Mouse (Mus musculus) megakaryocyte progenitor cell, adult 5-6 weeks (primary cell): Measurements from ENCODE around the gene Mllt11. TPM values are rescaled to one million over a fixed set of nuclear protein-coding genes. Genes with fewer than 3 reads are reported as not detected.
"Not testable (repeated sequence)": the region's sequence is repeated elsewhere in the genome, so short reads cannot be mapped to it uniquely, and the experiment has no call there.

Experiments used
- ATAC-seq: replicated peaks from 2 replicates; pipeline ENCODE4 v1.8.0; 2016; ENCODE audit warnings: mild to moderate bottlenecking, moderate TSS enrichment, inconsistent platforms; ENCODE audit not compliant: poor library complexity
- total RNA-seq, 2 experiments: library from RNA; stranded (forward) in 1 of 2; stranded (reverse) in 1 of 2; fragments of 157-497, 149-512 nt in 1 of 2; fragments of 200-1000 nt in 1 of 2; gene quantifications; 2 replicates each; pipeline versions ENCODE4 v1.2.3 to v1.2.4; 2015 to 2017

The Mllt11 gene
- total RNA-seq, 2 experiments from 2014 or later, result 4.9 to 5.8 TPM

GRCm38 (mm10) chr3:95218466-95219137 lies 13.4 kb downstream of the Mllt11 start:
- ATAC-seq, result peak; percentile 35

- ATAC-seq, result peak; percentile 87
These were observed 14.5 kb downstream of the Mllt11 start, which contains the start of gene Gabpb2 for GRCm38 (mm10) chr3:95217255-95218134. Gene Gabpb2 (minus strand): TSS chr3:95217916.

GRCm38 (mm10) chr3:95216655-95217254 lies 15.2 kb downstream of the Mllt11 start:
- 0 out of 2 replicates have a peak, but pooled peaks have one; percentile 0 for ATAC-seq

- ATAC-seq, result no peak
These were observed 18.4 kb downstream of the Mllt11 start for GRCm38 (mm10) chr3:95213609-95213975.

GRCm38 (mm10) chr3:95212889-95213608 lies 18.9 kb downstream of the Mllt11 start:
- not testable (repeated sequence) for ATAC-seq

GRCm38 (mm10) chr3:95210585-95210984 lies 21.4 kb downstream of the Mllt11 start:
- ATAC-seq, result no peak

- no peak for ATAC-seq
These were observed 23.7 kb downstream of the Mllt11 start for GRCm38 (mm10) chr3:95208286-95208685.

- no peak for ATAC-seq
These were observed 28.1 kb downstream of the Mllt11 start for GRCm38 (mm10) chr3:95203880-95204279.

- ATAC-seq, result no peak
These were observed 31.4 kb downstream of the Mllt11 start for GRCm38 (mm10) chr3:95200562-95200961.

- ATAC-seq, result no peak
These were observed 31.8 kb downstream of the Mllt11 start for GRCm38 (mm10) chr3:95200132-95200531.

- ATAC-seq, result no peak
These were observed 32.9 kb downstream of the Mllt11 start for GRCm38 (mm10) chr3:95199101-95199500.

- ATAC-seq, result no peak
These were observed 36.2 kb downstream of the Mllt11 start for GRCm38 (mm10) chr3:95195772-95196171.

- no peak for ATAC-seq
These were observed 37.2 kb downstream of the Mllt11 start for GRCm38 (mm10) chr3:95194721-95195135.

GRCm38 (mm10) chr3:95186888-95187287 lies 45.1 kb downstream of the Mllt11 start:
- no peak for ATAC-seq

GRCm38 (mm10) chr3:95186100-95186499 lies 45.9 kb downstream of the Mllt11 start:
- ATAC-seq, result no peak

GRCm38 (mm10) chr3:95184796-95185577 lies 47.0 kb downstream of the Mllt11 start:
- ATAC-seq, result no peak

GRCm38 (mm10) chr3:95181841-95182240 lies 50.1 kb downstream of the Mllt11 start:
- ATAC-seq, result no peak

- ATAC-seq, result no peak
These were observed 52.1 kb downstream of the Mllt11 start for GRCm38 (mm10) chr3:95179890-95180289.

- no peak for ATAC-seq
These were observed 53.0 kb downstream of the Mllt11 start for GRCm38 (mm10) chr3:95178948-95179347.

- ATAC-seq, result no peak
These were observed 54.4 kb downstream of the Mllt11 start for GRCm38 (mm10) chr3:95177583-95177982.
